Mouse (Mus musculus) kidney, adult 2 months (tissue): Measurements from ENCODE around the gene Sebox.

Experiments
- CTCF ChIP-seq: fragments of 200-500 bp; conservative IDR thresholded peaks from 2 replicates; pipeline ENCODE4 v1.5.1; 2011; ENCODE audit warnings: low read depth, mild to moderate bottlenecking, control low read depth, low read length, moderate library complexity, mixed read lengths; ENCODE audit not compliant: insufficient read depth, insufficient read length
- POLR2A ChIP-seq: fragments of 200-500 bp; IDR thresholded peaks from one replicate; pipeline ENCODE4 v1.6.1; 2011; ENCODE audit warnings: low read depth, low read length, control low read depth

- no peak for TF ChIP-seq CTCF
- no peak for TF ChIP-seq POLR2A
Measured at GRCm38 (mm10) chr11:78513106-78513790, 10.0 kb downstream of the Sebox start.
